Mouse (Mus musculus): ENCODE measurements around the gene Rnf144b.

The Rnf144b gene

GRCm38 (mm10) chr13:47182366-47182765, 59.9 kb downstream of the Rnf144b start:
- no peak for DNase-seq

- no peak for DNase-seq
These were observed 60.7 kb downstream of the Rnf144b start for GRCm38 (mm10) chr13:47183033-47183730.

GRCm38 (mm10) chr13:47183771-47184170, 61.3 kb downstream of the Rnf144b start:
- no peak for DNase-seq

DNA sequence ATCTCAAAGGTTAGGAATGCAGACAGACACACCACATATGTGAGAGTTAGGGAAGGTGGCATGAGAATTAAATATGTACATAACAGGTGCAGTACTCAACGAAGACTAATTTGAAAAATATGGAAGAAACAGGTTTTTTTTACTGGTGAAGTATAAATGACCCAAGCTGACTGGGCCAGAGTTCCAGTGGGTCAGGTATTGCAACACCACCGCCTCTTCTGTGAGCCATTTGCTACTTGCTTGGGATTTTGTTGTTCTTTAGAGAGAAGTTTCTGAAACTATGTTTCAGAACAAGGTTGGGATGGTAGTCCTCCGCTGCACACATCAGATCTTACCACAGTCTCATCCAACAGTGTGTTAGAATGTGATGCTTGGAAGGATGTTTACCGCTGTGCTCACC, 65.4 kb downstream of the Rnf144b start:
- DNase-seq = no peak

GRCm38 (mm10) chr13:47189971-47190370, 67.5 kb downstream of the Rnf144b start:
- DNase-seq = no peak

GRCm38 (mm10) chr13:47192200-47192599, 69.7 kb downstream of the Rnf144b start:
- no peak for DNase-seq

DNA sequence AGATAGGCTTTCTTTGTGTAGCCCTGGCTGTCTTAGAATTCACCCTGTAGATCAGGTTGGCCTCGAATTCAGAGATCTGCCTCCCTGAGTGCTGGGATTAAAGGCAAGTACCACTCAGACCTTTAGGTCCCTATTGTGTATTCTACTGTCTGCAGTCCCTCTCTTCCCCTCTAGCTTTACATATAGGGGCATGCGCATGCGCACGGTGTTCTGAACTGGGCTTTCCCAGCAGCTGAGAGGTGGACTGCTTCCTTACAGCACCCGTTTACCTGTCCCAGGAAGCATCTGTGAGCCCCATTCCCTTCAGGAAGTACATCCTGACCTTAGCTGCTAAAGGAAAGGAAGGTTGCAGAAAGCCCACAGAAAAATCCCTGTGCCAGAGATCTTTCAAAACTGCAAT, 70.3 kb downstream of the Rnf144b start:
- DNase-seq = no peak

DNA sequence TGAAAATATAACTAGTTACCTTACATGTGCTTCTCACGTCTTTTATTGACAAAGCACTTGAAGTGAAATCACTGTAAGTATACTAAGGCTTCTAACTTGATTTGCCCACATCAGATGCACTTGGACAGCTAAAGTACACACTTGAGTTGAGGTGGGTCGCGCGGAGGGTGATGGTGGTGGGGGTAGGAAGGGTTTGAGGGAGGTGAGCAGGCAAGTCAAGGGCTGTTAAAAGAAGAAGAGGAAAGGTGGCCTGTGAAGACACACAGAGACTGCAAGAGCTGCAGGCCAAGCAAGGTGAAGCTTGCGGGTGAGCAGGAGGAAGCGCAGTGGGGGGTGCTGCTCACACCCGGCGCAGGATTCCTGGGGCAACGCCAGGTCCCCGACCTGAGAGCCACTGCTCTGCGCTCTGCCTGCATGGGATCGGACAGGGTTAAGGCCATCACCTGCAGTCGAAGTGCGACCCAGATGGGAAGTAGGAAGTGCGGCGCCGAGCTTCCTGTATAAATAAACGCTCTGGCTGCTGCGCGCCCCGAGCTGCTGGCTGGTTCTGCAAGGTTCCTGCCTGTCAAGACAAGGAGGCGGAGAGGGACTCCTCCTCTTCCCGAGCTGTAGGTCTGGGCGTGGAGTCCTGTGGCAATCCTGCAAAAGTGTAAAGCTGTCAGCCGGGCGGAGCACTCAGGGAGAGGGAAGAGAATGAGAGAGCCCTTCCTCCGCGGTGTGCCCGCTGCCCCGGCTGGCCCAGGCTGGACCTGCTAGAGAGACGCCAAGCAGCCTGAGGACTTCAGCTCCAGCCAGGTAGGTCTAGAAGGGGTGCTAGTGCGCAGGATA, 71.1 kb downstream of the Rnf144b start:
- DNase-seq = peak; percentile 73 to 76

GRCm38 (mm10) chr13:47194695-47195094, 72.2 kb downstream of the Rnf144b start:
- DNase-seq = peak in 1 of 2 experiments; percentile 18

- no peak for DNase-seq
These were observed 73.0 kb downstream of the Rnf144b start for GRCm38 (mm10) chr13:47195491-47195890.

DNA sequence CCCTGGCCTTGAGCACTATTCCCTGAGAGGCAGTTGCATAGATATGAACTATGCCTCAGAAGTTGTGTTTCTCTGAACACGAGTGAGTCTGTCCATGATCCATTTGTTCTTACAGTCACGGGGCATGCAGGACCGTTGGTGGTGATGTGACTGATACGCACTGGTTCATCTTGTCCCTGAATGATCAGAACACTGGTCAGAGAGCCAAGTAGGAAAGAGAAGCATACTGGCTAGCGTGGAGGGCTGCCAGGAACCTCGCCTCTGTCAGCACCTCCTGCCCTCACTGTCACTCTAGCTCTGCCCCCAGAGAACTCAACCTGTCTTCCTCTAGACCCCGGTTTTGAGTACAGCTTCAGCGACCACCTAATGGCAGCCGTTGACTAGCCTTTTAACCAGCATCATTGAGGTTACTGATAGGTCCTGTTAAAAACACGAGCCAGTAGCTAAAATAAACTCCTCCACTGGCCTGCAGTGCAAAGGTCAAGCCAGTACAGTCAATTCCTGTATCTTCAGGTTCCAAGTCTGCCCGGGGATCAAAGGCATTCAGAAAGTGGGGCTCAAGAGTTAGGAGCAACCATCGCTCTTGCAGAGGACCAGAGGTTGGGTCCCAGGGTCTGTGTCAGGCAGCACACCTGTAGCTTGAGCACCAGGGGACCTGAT, 77.7 kb downstream of the Rnf144b start:
- no peak for DNase-seq

- DNase-seq = peak in 1 of 2 experiments; percentile 28
These were observed 79.6 kb downstream of the Rnf144b start for GRCm38 (mm10) chr13:47201962-47202624.

- DNase-seq = no peak
These were observed 88.0 kb downstream of the Rnf144b start for GRCm38 (mm10) chr13:47210496-47210895.

DNA sequence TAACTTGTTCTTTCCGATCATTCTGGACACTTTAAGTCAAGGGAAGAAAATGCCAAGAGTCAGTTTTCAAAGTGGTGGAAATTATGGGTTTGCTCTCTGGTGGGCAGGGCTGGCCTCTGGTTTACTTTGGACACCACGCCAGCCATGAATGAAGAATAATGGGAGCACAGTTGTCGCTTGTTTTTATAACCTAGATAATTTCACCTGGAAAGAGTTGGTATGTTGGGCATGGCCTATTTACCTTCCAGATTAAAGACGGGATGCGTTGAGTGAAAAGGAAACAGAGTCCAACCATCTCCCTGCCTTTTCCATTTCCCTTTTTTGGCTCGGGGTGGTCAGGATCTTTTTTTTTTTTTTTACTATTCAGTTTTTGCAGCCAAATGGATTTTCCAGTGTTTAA, 88.5 kb downstream of the Rnf144b start:
- no peak for DNase-seq

DNA sequence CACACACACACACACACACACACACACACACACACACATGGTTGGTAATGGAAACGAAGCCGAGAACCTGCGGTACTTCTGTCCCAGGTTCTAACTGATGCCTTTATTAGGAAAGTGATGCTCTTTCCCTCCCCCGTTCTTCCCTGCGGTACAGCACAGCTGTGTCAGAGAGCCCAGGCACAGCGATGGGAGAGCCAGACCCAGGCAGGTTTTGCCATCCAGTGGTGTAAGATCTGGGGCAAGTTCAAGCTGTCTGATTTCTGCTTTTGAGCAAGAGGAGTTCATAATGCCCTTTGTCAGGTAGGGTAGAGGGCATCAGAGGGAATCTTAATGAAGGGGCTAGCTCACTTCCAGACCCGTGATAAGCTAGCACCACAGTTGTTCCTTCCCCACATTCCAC, 89.1 kb downstream of the Rnf144b start:
- no peak for DNase-seq

GRCm38 (mm10) chr13:47213817-47214216, 91.4 kb downstream of the Rnf144b start:
- no peak for DNase-seq

GRCm38 (mm10) chr13:47214895-47215294, 92.4 kb downstream of the Rnf144b start:
- DNase-seq = peak in 1 of 2 experiments; percentile 41

DNA sequence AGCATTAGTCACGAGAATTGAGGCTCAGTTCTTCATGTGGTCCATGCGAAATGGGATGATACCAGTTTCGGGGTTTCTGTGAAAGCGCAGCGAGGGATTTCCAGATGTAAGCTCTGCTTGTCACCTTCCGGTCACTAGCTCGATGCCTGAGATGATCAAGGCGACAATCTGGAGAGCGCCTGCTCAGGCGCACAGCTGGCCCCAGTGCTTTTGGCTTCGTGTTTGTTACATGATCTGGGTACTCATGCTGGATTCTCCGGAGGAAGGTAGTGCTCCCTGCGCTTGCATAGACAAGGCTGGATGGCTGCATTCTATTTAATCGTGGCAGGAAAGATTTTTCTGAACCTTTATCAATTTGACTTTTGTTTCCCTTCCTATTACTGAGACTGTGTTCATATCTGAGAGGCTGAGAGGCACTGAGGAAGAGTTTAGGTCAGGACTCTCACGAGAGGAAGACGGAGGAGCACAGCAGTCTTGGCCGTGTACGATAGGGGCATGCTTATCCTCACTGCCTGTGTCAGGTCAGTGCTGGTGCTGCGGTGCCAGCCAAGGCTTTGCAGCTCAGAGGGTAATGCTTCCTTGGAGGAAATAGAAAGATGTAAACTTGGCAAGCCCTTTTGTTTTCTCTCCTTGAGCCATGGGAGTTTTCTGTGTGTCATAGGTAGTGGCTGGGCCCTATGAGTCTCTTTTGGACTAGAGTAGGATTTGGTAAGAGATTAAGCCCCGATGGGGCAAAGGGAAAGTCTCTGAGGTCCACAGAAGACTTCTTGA, 93.5 kb downstream of the Rnf144b start:
- DNase-seq = no peak

- no peak for DNase-seq
These were observed 94.7 kb downstream of the Rnf144b start for GRCm38 (mm10) chr13:47217107-47217571.

DNA sequence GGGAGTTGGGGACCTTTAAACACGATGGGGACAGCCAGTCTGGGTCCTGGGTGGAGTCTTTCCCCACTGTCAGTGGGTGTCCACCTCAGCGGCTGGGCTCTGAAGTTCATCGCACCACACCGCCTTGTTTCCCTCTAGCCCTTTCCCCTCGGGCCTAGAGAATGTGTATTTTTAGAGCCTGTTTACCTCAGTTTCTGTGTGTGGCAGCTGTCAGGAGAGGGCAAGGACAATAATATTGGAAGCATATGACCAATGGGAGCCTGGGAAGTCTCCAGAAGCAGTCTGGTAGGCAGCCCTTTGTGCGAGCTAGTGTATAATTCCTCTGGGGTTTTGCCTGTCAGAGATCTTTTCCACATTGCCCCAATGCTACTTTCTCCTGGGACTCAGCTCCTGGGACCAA, 95.9 kb downstream of the Rnf144b start:
- no peak for DNase-seq

DNA sequence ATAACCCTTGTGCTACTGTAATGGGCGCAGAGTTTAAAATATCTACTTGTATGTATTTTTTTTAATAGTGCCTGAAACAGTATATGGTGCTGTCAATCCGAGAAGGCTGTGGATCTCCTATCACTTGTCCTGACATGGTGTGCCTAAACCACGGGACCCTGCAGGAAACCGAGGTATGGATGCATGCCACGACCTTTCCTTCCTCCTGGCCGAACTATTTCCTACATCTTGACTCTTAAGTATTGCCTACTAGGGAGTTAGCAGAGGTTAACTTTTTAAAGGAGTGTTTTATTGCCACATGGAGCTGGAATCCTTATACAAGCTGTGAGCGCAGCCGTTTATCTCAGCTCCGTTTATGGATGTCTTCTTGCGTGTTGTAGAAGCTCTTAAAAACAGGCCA, 98.0 kb downstream of the Rnf144b start:
- no peak for DNase-seq
